Mouse (Mus musculus): ENCODE data around the gene Clstn3. TPM values are rescaled to one million over a fixed set of nuclear protein-coding genes. Genes with fewer than 3 reads are reported as not detected.

Clstn3 gene
- total and polyA plus RNA-seq, 2 experiments, result 1.6 to 4.1 TPM

DNA sequence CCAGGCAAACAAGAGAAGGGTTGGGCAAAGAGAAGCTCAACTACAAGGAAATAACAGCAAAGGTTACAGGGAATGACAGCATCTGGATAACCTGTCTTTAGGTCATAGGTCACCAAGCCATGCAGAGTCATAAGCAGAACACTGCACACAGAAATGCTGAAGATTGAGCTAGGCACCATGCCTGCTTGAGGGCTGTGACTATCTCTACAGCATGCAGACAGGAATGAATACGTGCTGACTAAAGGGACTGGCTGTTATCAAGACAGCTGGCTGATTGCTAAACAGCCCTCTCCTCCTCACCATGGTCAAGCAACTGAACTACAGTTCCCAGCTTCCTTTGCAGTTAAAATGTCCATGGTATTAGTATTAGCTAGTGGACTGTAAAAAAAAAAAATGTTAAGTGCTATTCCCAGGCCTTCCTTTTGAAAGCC is 40.5 kb downstream of the Clstn3 start:
- Histone ChIP-seq H3K36me3 (ENCODE audit: control insufficient read depth, insufficient read depth, low read length) (no peaks in the 10 kb centered on the region), H3K4me1 (ENCODE audit: control insufficient read depth, insufficient read depth, low read length) (peaks cover 21% of the 10 kb centered on the region), H3K27ac (replicated peaks; ENCODE audit: insufficient read depth, low read depth, low read length) (peak overlapping the region; percentile 80), H3K27me3 (ENCODE audit: control insufficient read depth, insufficient read depth, low read length) (no peaks in the 10 kb centered on the region), H3K4me3 (ENCODE audit: insufficient read depth, low read depth, low read length) (no peak overlapping the region), H3K79me2 (ENCODE audit: control insufficient read depth, insufficient read depth, low read length) (no peaks in the 10 kb centered on the region), H3K9ac (ENCODE audit: low read depth, low read length) (peak overlapping the region; percentile 14; the same call in 1 of the 2 replicates)
- 0% methylated on average over 1 of the region's 1 CpGs for WGBS
- DNase-seq (ENCODE audit: extremely low read depth, low read depth, low spot score), result peak; percentile 95
- TF ChIP-seq POLR2A (IDR thresholded peaks at IDR 0.05; ENCODE audit: extremely low read depth, insufficient read depth, low read length) (no peak), CTCF (IDR thresholded peaks at IDR 0.05; ENCODE audit: low read depth, low read length) (no peak)

GRCm38 (mm10) chr6:124418686-124419085 is 45.9 kb downstream of the Clstn3 start:
- Histone ChIP-seq H3K4me3 (ENCODE audit: insufficient read depth, low read depth, low read length) (no peak overlapping the region), H3K27me3 (ENCODE audit: control insufficient read depth, insufficient read depth, low read length) (no peaks in the 10 kb centered on the region), H3K4me1 (ENCODE audit: control insufficient read depth, insufficient read depth, low read length) (peaks cover 24% of the 10 kb centered on the region), H3K9ac (ENCODE audit: low read depth, low read length) (no peak overlapping the region), H3K36me3 (ENCODE audit: control insufficient read depth, insufficient read depth, low read length) (no peaks in the 10 kb centered on the region), H3K79me2 (ENCODE audit: control insufficient read depth, insufficient read depth, low read length) (peaks cover 9% of the 10 kb centered on the region), H3K27ac (replicated peaks; ENCODE audit: insufficient read depth, low read depth, low read length) (no peak overlapping the region)
- DNase-seq (ENCODE audit: extremely low read depth, low read depth, low spot score), result peak; percentile 75
- TF ChIP-seq POLR2A (IDR thresholded peaks at IDR 0.05; ENCODE audit: extremely low read depth, insufficient read depth, low read length), result no peak
- no peak for TF ChIP-seq CTCF (IDR thresholded peaks at IDR 0.05; ENCODE audit: low read depth, low read length)
- 22% methylated on average over 3 of the region's 3 CpGs for WGBS

GRCm38 (mm10) chr6:124415347-124416088 is 49.1 kb downstream of the Clstn3 start:
- H3K79me2 ChIP-seq (ENCODE audit: control insufficient read depth, insufficient read depth, low read length), result peaks cover 12% of the 10 kb centered on the region
- peak overlapping the region; percentile 92 for H3K9ac ChIP-seq (ENCODE audit: low read depth, low read length)
- peak overlapping the region; percentile 69 for H3K4me3 ChIP-seq (ENCODE audit: insufficient read depth, low read depth, low read length)
- WGBS, result 1% methylated on average over 21 of the region's 21 CpGs
- peak; percentile 85 for DNase-seq (ENCODE audit: extremely low read depth, low read depth, low spot score)
- peaks cover 13% of the 10 kb centered on the region; the same call in 1 of the 2 replicates for H3K36me3 ChIP-seq (ENCODE audit: control insufficient read depth, insufficient read depth, low read length)
- peak; percentile 91 for TF ChIP-seq CTCF (IDR thresholded peaks at IDR 0.05; ENCODE audit: low read depth, low read length)
- TF ChIP-seq POLR2A (IDR thresholded peaks at IDR 0.05; ENCODE audit: extremely low read depth, insufficient read depth, low read length), result no peak
- peak overlapping the region; percentile 98 for H3K27ac ChIP-seq (replicated peaks; ENCODE audit: insufficient read depth, low read depth, low read length)
- H3K4me1 ChIP-seq (ENCODE audit: control insufficient read depth, insufficient read depth, low read length), result peaks cover 22% of the 10 kb centered on the region
- H3K27me3 ChIP-seq (ENCODE audit: control insufficient read depth, insufficient read depth, low read length), result no peaks in the 10 kb centered on the region

GRCm38 (mm10) chr6:124414927-124415325 is 49.7 kb downstream of the Clstn3 start, which contains the start of gene Pex5:
Pex5 (minus strand) TSS chr6:124415067.
- H3K79me2 ChIP-seq (ENCODE audit: control insufficient read depth, insufficient read depth, low read length), result peaks cover 12% of the 10 kb centered on the region
- peak within 1 kb of the TSS; percentile 94 for H3K9ac ChIP-seq (ENCODE audit: low read depth, low read length)
- peak within 1 kb of the TSS; percentile 98 for H3K27ac ChIP-seq (replicated peaks; ENCODE audit: insufficient read depth, low read depth, low read length)
- no peaks in the 10 kb centered on the region for H3K27me3 ChIP-seq (ENCODE audit: control insufficient read depth, insufficient read depth, low read length)
- peaks cover 22% of the 10 kb centered on the region for H3K4me1 ChIP-seq (ENCODE audit: control insufficient read depth, insufficient read depth, low read length)
- 0 out of 2 replicates have a peak, but pooled peaks have one; percentile 49 for TF ChIP-seq POLR2A (IDR thresholded peaks at IDR 0.05; ENCODE audit: extremely low read depth, insufficient read depth, low read length)
- no peak for TF ChIP-seq CTCF (IDR thresholded peaks at IDR 0.05; ENCODE audit: low read depth, low read length)
- DNase-seq (ENCODE audit: extremely low read depth, low read depth, low spot score), result peak; percentile 89
- WGBS, result under 1% methylated on average over 36 of the region's 36 CpGs
- H3K4me3 ChIP-seq (ENCODE audit: insufficient read depth, low read depth, low read length), result peak within 1 kb of the TSS; percentile 86
- H3K36me3 ChIP-seq (ENCODE audit: control insufficient read depth, insufficient read depth, low read length), result peaks cover 13% of the 10 kb centered on the region; the same call in 1 of the 2 replicates

DNA sequence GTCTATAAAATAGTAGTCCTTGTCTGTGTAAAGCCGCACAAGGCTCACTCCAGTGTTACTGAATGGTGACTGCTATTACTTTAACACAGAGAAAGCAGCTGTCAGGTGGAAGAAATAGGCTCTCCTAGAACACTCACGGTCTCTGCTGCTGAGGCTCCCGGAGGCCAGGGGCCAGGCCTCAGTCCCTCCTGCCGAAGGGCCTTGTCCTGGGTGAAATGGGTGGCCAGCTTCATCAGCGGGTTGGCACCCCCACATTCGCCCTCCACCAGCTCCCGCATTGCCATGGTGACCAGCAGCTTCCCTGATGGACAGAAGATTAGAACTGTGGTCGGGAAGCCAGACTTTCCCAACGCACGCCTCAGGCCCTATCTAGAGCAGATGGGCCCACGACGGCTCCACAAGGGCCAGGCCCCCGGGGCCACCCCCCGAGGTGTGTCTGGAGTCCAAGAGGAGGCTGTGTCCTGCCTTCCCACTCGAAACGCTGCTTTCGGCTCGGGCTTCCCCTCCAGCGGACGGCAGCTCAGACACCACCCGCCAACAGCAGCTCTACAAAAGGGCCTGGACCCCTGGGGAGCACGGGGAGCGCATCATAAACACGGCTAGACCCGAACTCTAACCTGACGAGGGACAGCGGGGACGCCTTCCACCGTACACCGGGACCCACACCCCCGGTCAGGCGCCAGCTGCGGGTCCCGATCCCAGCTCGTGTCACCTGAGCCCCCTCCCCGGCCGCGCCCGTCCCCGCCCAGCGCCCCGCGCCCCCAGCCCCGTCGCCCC is 50.3 kb downstream of the Clstn3 start:
- DNase-seq (ENCODE audit: extremely low read depth, low read depth, low spot score), result peak; percentile 43
- Histone ChIP-seq H3K27me3 (ENCODE audit: control insufficient read depth, insufficient read depth, low read length) (no peaks in the 10 kb centered on the region), H3K4me1 (ENCODE audit: control insufficient read depth, insufficient read depth, low read length) (peaks cover 22% of the 10 kb centered on the region), H3K79me2 (ENCODE audit: control insufficient read depth, insufficient read depth, low read length) (peaks cover 12% of the 10 kb centered on the region), H3K9ac (ENCODE audit: low read depth, low read length) (peak overlapping the region; percentile 94), H3K27ac (replicated peaks; ENCODE audit: insufficient read depth, low read depth, low read length) (peak overlapping the region; percentile 67), H3K36me3 (ENCODE audit: control insufficient read depth, insufficient read depth, low read length) (peaks cover 14% of the 10 kb centered on the region; the same call in 1 of the 2 replicates), H3K4me3 (ENCODE audit: insufficient read depth, low read depth, low read length) (peak overlapping the region; percentile 86)
- WGBS, result under 1% methylated on average over 36 of the region's 45 CpGs
- TF ChIP-seq POLR2A (IDR thresholded peaks at IDR 0.05; ENCODE audit: extremely low read depth, insufficient read depth, low read length), result no peak
- no peak for TF ChIP-seq CTCF (IDR thresholded peaks at IDR 0.05; ENCODE audit: low read depth, low read length)

Measured in liver, adult 2 months (tissue).